Comparison of ENCODE assay signal across 8 mouse cellular contexts in the genomic region with DNA sequence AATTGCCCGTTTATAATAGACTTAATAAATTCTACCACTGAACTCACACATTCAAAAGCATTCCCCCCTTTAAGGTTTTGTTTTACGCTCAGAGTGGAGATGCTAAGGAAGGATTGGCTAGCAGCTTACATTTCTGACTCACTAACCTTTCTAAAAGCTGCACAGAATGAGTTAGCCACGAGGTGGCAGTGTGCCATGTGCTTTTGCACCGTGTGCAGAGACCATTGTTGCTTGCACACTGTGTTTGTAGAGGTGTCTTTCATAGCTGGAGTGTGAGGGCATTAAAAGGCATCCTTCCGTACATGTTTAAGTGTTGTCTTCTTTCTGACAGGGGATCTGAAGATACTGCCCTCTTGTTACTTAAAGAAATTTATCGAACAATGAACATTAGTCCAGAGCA. TPM values are rescaled to one million over a fixed set of nuclear protein-coding genes. Genes with fewer than 3 reads are reported as not detected.
DNase-seq lines count a peak whose midpoint lies in the region; TF ChIP-seq lines count a peak whose summit lies in the region.

No protein-coding gene starts in this region.

- TF ChIP-seq POLR2A in heart, adult 2 months (IDR thresholded peaks at IDR 0.05; ENCODE audit: insufficient read depth, low read depth, low read length), result no peak

- peaks cover 5% of the 10 kb centered on the region for H3K36me3 ChIP-seq in heart, adult 2 months (ENCODE audit: control insufficient read depth, insufficient read depth, low read length)

- peak; percentile 78 for TF ChIP-seq CTCF in heart, adult 2 months (IDR thresholded peaks at IDR 0.05)
- peak; percentile 85 for TF ChIP-seq CTCF in layer of hippocampus, adult 2 months (conservative IDR thresholded peaks at IDR 0.05)

- intact Hi-C loops in heart, adult 2 months (cut with DNase I), result no loop called here
- intact Hi-C loops in heart, postnatal 25 days (cut with DNase I), result loop anchor here (2.0 kb wide), 1 partner anchor 727 kb away; no protein-coding TSS in a partner anchor

- H3K4me3 ChIP-seq in heart, adult 2 months, result no peak overlapping the region
- H3K4me3 ChIP-seq in layer of hippocampus, adult 2 months, result no peak overlapping the region

- no peak for TF ChIP-seq EP300 in heart, adult 2 months (IDR thresholded peaks at IDR 0.05; ENCODE audit: insufficient read depth, low read depth, low read length)

- no peak overlapping the region for H3K27ac ChIP-seq in heart, adult 2 months
- no peak overlapping the region for H3K27ac ChIP-seq in layer of hippocampus, adult 2 months

- no peaks in the 10 kb centered on the region for H3K4me1 ChIP-seq in heart, adult 2 months (ENCODE audit: control insufficient read depth, insufficient read depth, low read length)

- H3K27me3 ChIP-seq in heart, adult 2 months (ENCODE audit: control insufficient read depth, insufficient read depth, low read length), result no peaks in the 10 kb centered on the region

- WGBS in heart, adult 2 months, result 48% methylated on average over 6 of the region's 6 CpGs

- no peaks in the 10 kb centered on the region for H3K79me2 ChIP-seq in heart, adult 2 months (replicated peaks; ENCODE audit: control insufficient read depth, insufficient read depth, low read length)

- no peak overlapping the region for H3K9ac ChIP-seq in heart, adult 2 months (ENCODE audit: low read depth, low read length)

- DNase-seq in heart, adult 2 months, result no peak
- DNase-seq in heart, postnatal 25 days (ENCODE audit: low spot score), result no peak
- DNase-seq in NIH3T3 (ENCODE audit: low read depth), result peak; percentile 87
- peak; percentile 76 to 85 for DNase-seq in cerebellum, postnatal 14 days
- DNase-seq in frontal cortex, postnatal 14 days (ENCODE audit: low spot score in 2 of 2), result peak; percentile 28 to 55
- DNase-seq in layer of hippocampus, adult 2 months (ENCODE audit: low spot score in 2 of 2), result peak; percentile 51 to 66
- peak; percentile 18 for DNase-seq in lung, postnatal 25 days (ENCODE audit: low spot score)
- DNase-seq in right cerebral cortex, postnatal 25 days, result peak; percentile 43

RNA-seq across cellular contexts. Expression of a gene that starts 34.6 kb away (rescaled TPM):
- total RNA-seq in heart, adult 2 months (2021), result 10 to 100 TPM; 25.1 to 26.8 TPM
- polyA plus RNA-seq in heart, adult 2 months (2012; rRNA removed), result 26.5 and 33.0 TPM in 2 replicates
- 10 to 100 TPM; 27.2 to 28.7 TPM for total RNA-seq in heart, postnatal 25 days (2021)
- 10 to 100 TPM; 46.9 to 59.3 TPM for total RNA-seq in layer of hippocampus, adult 2 months (2021)

RNA-seq across cellular contexts. Expression of a gene that starts 39.0 kb away (rescaled TPM):
- 10 to 100 TPM; 23.7 to 25.2 TPM for total RNA-seq in heart, adult 2 months (2021)
- 14.0 and 25.0 TPM in 2 replicates for polyA plus RNA-seq in heart, adult 2 months (2012; rRNA removed)
- 10 to 100 TPM; 24.4 to 27.5 TPM for total RNA-seq in heart, postnatal 25 days (2021)
- total RNA-seq in layer of hippocampus, adult 2 months (2021), result 10 to 100 TPM; 25.0 to 31.2 TPM

Comparison
In these comparisons a context has a peak if more than half of its experiments do, and no peak if none do; other contexts are left out.
1. DNase-seq: peak in NIH3T3 (single experiment), cerebellum, postnatal 14 days (2 of 2), frontal cortex, postnatal 14 days (2 of 2), layer of hippocampus, adult 2 months (2 of 2), lung, postnatal 25 days (single experiment) and right cerebral cortex, postnatal 25 days (single experiment); none in heart, adult 2 months (0 of 2) and heart, postnatal 25 days (single experiment).